Mouse (Mus musculus): ENCODE results near the gene Ptgis. TPM values are rescaled to one million over a fixed set of nuclear protein-coding genes. Genes with fewer than 3 reads are reported as not detected.

Gene Ptgis
- polyA plus RNA-seq, 1 experiment from 2014 or later: 15.1 TPM

GRCm38 (mm10) chr2:167274713-167275465, 34.5 kb upstream of the Ptgis start:
- H3K36me3 ChIP-seq (ENCODE audit: control insufficient read depth, insufficient read depth, low read length): no peaks in the 10 kb centered on the region
- no peak overlapping the region for H3K27ac ChIP-seq (ENCODE audit: low read depth)
- H3K9ac ChIP-seq (ENCODE audit: low read length): no peak overlapping the region
- H3K4me2 ChIP-seq (ENCODE audit: low read length): no peak overlapping the region
- no peaks in the 10 kb centered on the region for H3K4me1 ChIP-seq (replicated peaks; ENCODE audit: control insufficient read depth, insufficient read depth, low read length)
- H3K4me3 ChIP-seq (ENCODE audit: low read depth, low read length): no peak overlapping the region
- H3K9me3 ChIP-seq (ENCODE audit: control insufficient read depth, low read length): no peaks in the 10 kb centered on the region
- no peak for DNase-seq (ENCODE audit: low spot score)
- H3K27me3 ChIP-seq (replicated peaks; ENCODE audit: control insufficient read depth, insufficient read depth, low read length): no peaks in the 10 kb centered on the region
- ATAC-seq (replicated peaks; ENCODE audit: low FRiP score, low TSS enrichment, low read depth): no peak
- WGBS: 57% methylated on average over 10 of the region's 10 CpGs

- H3K27me3 ChIP-seq (replicated peaks; ENCODE audit: control insufficient read depth, insufficient read depth, low read length): no peaks in the 10 kb centered on the region
- no peak for DNase-seq (ENCODE audit: low spot score)
- H3K4me3 ChIP-seq (ENCODE audit: low read depth, low read length): no peak overlapping the region
- H3K9me3 ChIP-seq (ENCODE audit: control insufficient read depth, low read length): no peaks in the 10 kb centered on the region
- no peak overlapping the region for H3K4me2 ChIP-seq (ENCODE audit: low read length)
- no peaks in the 10 kb centered on the region for H3K36me3 ChIP-seq (ENCODE audit: control insufficient read depth, insufficient read depth, low read length)
- H3K27ac ChIP-seq (ENCODE audit: low read depth): no peak overlapping the region
- no peaks in the 10 kb centered on the region for H3K4me1 ChIP-seq (replicated peaks; ENCODE audit: control insufficient read depth, insufficient read depth, low read length)
- no peak overlapping the region for H3K9ac ChIP-seq (ENCODE audit: low read length)
- no peak for ATAC-seq (replicated peaks; ENCODE audit: low FRiP score, low TSS enrichment, low read depth)
- 74% methylated on average over 13 of the region's 13 CpGs for WGBS
Observed at GRCm38 (mm10) chr2:167273206-167273740, 32.9 kb upstream of the Ptgis start.

- H3K4me3 ChIP-seq (ENCODE audit: low read depth, low read length): no peak overlapping the region
- ATAC-seq (replicated peaks; ENCODE audit: low FRiP score, low TSS enrichment, low read depth): no peak
- 81% methylated on average over 3 of the region's 3 CpGs for WGBS
Observed at GRCm38 (mm10) chr2:167272706-167273105, 32.3 kb upstream of the Ptgis start.

GRCm38 (mm10) chr2:167271121-167271521, 30.7 kb upstream of the Ptgis start:
- H3K4me3 ChIP-seq (ENCODE audit: low read depth, low read length): no peak overlapping the region
- no peaks in the 10 kb centered on the region for H3K4me1 ChIP-seq (replicated peaks; ENCODE audit: control insufficient read depth, insufficient read depth, low read length)
- no peaks in the 10 kb centered on the region for H3K9me3 ChIP-seq (ENCODE audit: control insufficient read depth, low read length)
- ATAC-seq (replicated peaks; ENCODE audit: low FRiP score, low TSS enrichment, low read depth): no peak
- no peak overlapping the region for H3K4me2 ChIP-seq (ENCODE audit: low read length)
- no peak overlapping the region for H3K27ac ChIP-seq (ENCODE audit: low read depth)
- H3K36me3 ChIP-seq (ENCODE audit: control insufficient read depth, insufficient read depth, low read length): no peaks in the 10 kb centered on the region
- DNase-seq (ENCODE audit: low spot score): no peak
- WGBS: 82% methylated on average over 9 of the region's 9 CpGs
- no peaks in the 10 kb centered on the region for H3K27me3 ChIP-seq (replicated peaks; ENCODE audit: control insufficient read depth, insufficient read depth, low read length)
- H3K9ac ChIP-seq (ENCODE audit: low read length): no peak overlapping the region

More at GRCm38 (mm10) chr2:167272706-167273105, 32.3 kb upstream of the Ptgis start:
- no peaks in the 10 kb centered on the region for H3K9me3 ChIP-seq (ENCODE audit: control insufficient read depth, low read length)
- no peaks in the 10 kb centered on the region for H3K27me3 ChIP-seq (replicated peaks; ENCODE audit: control insufficient read depth, insufficient read depth, low read length)
- H3K27ac ChIP-seq (ENCODE audit: low read depth): no peak overlapping the region
- H3K9ac ChIP-seq (ENCODE audit: low read length): no peak overlapping the region
- no peak overlapping the region for H3K4me2 ChIP-seq (ENCODE audit: low read length)
- DNase-seq (ENCODE audit: low spot score): no peak
- H3K4me1 ChIP-seq (replicated peaks; ENCODE audit: control insufficient read depth, insufficient read depth, low read length): no peaks in the 10 kb centered on the region
- H3K36me3 ChIP-seq (ENCODE audit: control insufficient read depth, insufficient read depth, low read length): no peaks in the 10 kb centered on the region

GRCm38 (mm10) chr2:167270496-167270895, 30.1 kb upstream of the Ptgis start:
- Histone ChIP-seq H3K9me3 (ENCODE audit: control insufficient read depth, low read length) (no peaks in the 10 kb centered on the region), H3K9ac (ENCODE audit: low read length) (no peak overlapping the region), H3K4me1 (replicated peaks; ENCODE audit: control insufficient read depth, insufficient read depth, low read length) (no peaks in the 10 kb centered on the region), H3K27me3 (replicated peaks; ENCODE audit: control insufficient read depth, insufficient read depth, low read length) (no peaks in the 10 kb centered on the region), H3K36me3 (ENCODE audit: control insufficient read depth, insufficient read depth, low read length) (no peaks in the 10 kb centered on the region), H3K4me3 (ENCODE audit: low read depth, low read length) (no peak overlapping the region), H3K27ac (ENCODE audit: low read depth) (no peak overlapping the region), H3K4me2 (ENCODE audit: low read length) (no peak overlapping the region)
- ATAC-seq (replicated peaks; ENCODE audit: low FRiP score, low TSS enrichment, low read depth) (no peak), DNase-seq (ENCODE audit: low spot score) (no peak)
- WGBS: 90% methylated on average over 3 of the region's 3 CpGs

- no peaks in the 10 kb centered on the region for H3K27me3 ChIP-seq (replicated peaks; ENCODE audit: control insufficient read depth, insufficient read depth, low read length)
- no peak for ATAC-seq (replicated peaks; ENCODE audit: low FRiP score, low TSS enrichment, low read depth)
- no peaks in the 10 kb centered on the region for H3K36me3 ChIP-seq (ENCODE audit: control insufficient read depth, insufficient read depth, low read length)
Observed at GRCm38 (mm10) chr2:167268721-167269120, 28.3 kb upstream of the Ptgis start.

GRCm38 (mm10) chr2:167268411-167268690, 27.9 kb upstream of the Ptgis start:
- Histone ChIP-seq H3K27ac (ENCODE audit: low read depth) (no peak overlapping the region), H3K9ac (ENCODE audit: low read length) (no peak overlapping the region), H3K4me1 (replicated peaks; ENCODE audit: control insufficient read depth, insufficient read depth, low read length) (no peaks in the 10 kb centered on the region), H3K27me3 (replicated peaks; ENCODE audit: control insufficient read depth, insufficient read depth, low read length) (no peaks in the 10 kb centered on the region), H3K9me3 (ENCODE audit: control insufficient read depth, low read length) (no peaks in the 10 kb centered on the region), H3K36me3 (ENCODE audit: control insufficient read depth, insufficient read depth, low read length) (no peaks in the 10 kb centered on the region), H3K4me2 (ENCODE audit: low read length) (no peak overlapping the region), H3K4me3 (ENCODE audit: low read depth, low read length) (no peak overlapping the region)
- ATAC-seq (replicated peaks; ENCODE audit: low FRiP score, low TSS enrichment, low read depth) (no peak), DNase-seq (ENCODE audit: low spot score) (no peak)
- WGBS: 91% methylated on average over 8 of the region's 8 CpGs

More at GRCm38 (mm10) chr2:167268721-167269120, 28.3 kb upstream of the Ptgis start:
- H3K4me2 ChIP-seq (ENCODE audit: low read length): no peak overlapping the region
- no peak overlapping the region for H3K4me3 ChIP-seq (ENCODE audit: low read depth, low read length)
- H3K27ac ChIP-seq (ENCODE audit: low read depth): no peak overlapping the region
- DNase-seq (ENCODE audit: low spot score): no peak
- no peaks in the 10 kb centered on the region for H3K4me1 ChIP-seq (replicated peaks; ENCODE audit: control insufficient read depth, insufficient read depth, low read length)
- WGBS: 98% methylated on average over 1 of the region's 1 CpGs
- no peaks in the 10 kb centered on the region for H3K9me3 ChIP-seq (ENCODE audit: control insufficient read depth, low read length)
- no peak overlapping the region for H3K9ac ChIP-seq (ENCODE audit: low read length)

GRCm38 (mm10) chr2:167267531-167268410, 27.4 kb upstream of the Ptgis start:
- DNase-seq (ENCODE audit: low spot score) (no peak), ATAC-seq (replicated peaks; ENCODE audit: low FRiP score, low TSS enrichment, low read depth) (no peak)
- Histone ChIP-seq H3K9me3 (ENCODE audit: control insufficient read depth, low read length) (no peaks in the 10 kb centered on the region), H3K27me3 (replicated peaks; ENCODE audit: control insufficient read depth, insufficient read depth, low read length) (no peaks in the 10 kb centered on the region), H3K27ac (ENCODE audit: low read depth) (no peak overlapping the region), H3K36me3 (ENCODE audit: control insufficient read depth, insufficient read depth, low read length) (no peaks in the 10 kb centered on the region), H3K4me3 (ENCODE audit: low read depth, low read length) (no peak overlapping the region), H3K9ac (ENCODE audit: low read length) (no peak overlapping the region), H3K4me1 (replicated peaks; ENCODE audit: control insufficient read depth, insufficient read depth, low read length) (no peaks in the 10 kb centered on the region), H3K4me2 (ENCODE audit: low read length) (no peak overlapping the region)
- 64% methylated on average over 14 of the region's 14 CpGs for WGBS
